Mouse (Mus musculus): ENCODE measurements at regions not wholly inside any gene's neighbourhood (a gene's known extent, or its start where the extent isn't known, plus 50 kb on each side); places are given as distances from the start of the nearest gene placed in this dataset.

GRCm38 (mm10) chr3:48503996-48504395, 1253.1 kb downstream of the Pcdh18 start:
- Histone ChIP-seq H3K9me3 (no peaks in the 10 kb centered on the region), H3K27me3 (no peaks in the 10 kb centered on the region), H3K36me3 (replicated peaks) (no peaks in the 10 kb centered on the region), H3K4me1 (no peaks in the 10 kb centered on the region), H3K27ac (no peak overlapping the region), H3K9ac (no peak overlapping the region), H3K4me3 (replicated peaks) (no peak overlapping the region), H3K4me2 (no peak overlapping the region)
- WGBS = 87% methylated on average over 2 of the region's 2 CpGs
- no peak for ATAC-seq (ENCODE audit: low FRiP score)

- Histone ChIP-seq H3K27ac (no peak overlapping the region), H3K9ac (no peak overlapping the region), H3K4me2 (no peak overlapping the region), H3K36me3 (replicated peaks) (no peaks in the 10 kb centered on the region), H3K27me3 (no peaks in the 10 kb centered on the region), H3K9me3 (no peaks in the 10 kb centered on the region), H3K4me3 (replicated peaks) (no peak overlapping the region), H3K4me1 (no peaks in the 10 kb centered on the region)
- no peak for ATAC-seq (ENCODE audit: low FRiP score)
These were observed 1292.4 kb downstream of the Pcdh18 start for GRCm38 (mm10) chr3:48464679-48465078.

DNA sequence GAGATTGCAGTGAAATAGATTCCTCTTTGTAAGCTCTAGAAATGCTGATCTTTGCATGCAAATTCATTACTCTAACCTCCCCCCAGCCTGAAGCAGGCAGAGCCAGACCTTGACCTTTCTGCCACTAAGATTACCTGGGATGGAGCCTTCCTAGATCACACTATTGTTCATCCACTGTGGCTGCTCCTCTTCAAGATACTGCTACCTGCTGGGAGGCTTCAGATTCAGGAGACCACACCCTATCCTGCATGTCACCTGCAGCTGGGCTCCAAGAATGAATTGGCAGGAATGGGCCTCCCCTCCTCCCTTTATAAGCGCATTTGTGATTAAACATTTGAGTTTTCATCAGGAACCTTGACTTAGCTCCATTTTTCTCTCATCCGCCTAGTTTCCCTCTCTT, 1315.2 kb downstream of the Pcdh18 start:
- ATAC-seq (ENCODE audit: low FRiP score) = no peak
- Histone ChIP-seq H3K4me2 (no peak overlapping the region), H3K36me3 (replicated peaks) (no peaks in the 10 kb centered on the region), H3K4me1 (no peaks in the 10 kb centered on the region), H3K4me3 (replicated peaks) (no peak overlapping the region), H3K27me3 (no peaks in the 10 kb centered on the region), H3K27ac (no peak overlapping the region), H3K9ac (no peak overlapping the region), H3K9me3 (no peaks in the 10 kb centered on the region)
- 87% methylated on average over 2 of the region's 2 CpGs for WGBS

DNA sequence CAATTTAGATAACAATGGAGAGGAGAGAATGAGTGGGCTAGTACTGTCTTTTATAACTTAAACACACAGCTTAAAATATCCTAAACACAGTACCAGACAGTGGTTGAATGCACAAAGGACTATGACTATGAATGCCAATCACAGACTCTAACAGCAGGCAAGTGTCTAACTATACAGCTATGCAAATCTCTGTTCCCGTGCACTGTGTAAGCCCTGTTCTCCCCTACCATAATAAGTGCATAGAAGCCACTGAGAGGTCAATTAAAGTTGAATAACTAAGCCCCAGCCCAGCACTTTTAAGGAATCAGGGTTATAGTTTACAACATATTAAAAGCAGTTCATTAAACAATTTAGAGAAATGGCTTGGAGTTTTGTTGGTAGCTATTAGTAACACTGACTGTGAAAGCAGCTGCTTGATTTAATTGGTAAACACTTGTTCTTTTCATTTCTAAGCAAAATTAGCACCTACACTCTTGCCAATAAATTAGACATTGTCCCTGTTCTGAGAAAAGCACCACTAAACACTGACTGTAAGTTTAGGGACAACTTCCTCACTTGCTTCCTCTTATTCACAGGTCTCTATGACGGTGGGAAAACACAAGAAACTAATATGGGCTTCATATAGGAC, 1327.6 kb downstream of the Pcdh18 start:
- H3K9ac ChIP-seq = no peak overlapping the region
- no peaks in the 10 kb centered on the region for H3K4me1 ChIP-seq
- 0 out of 2 replicates have a peak, but pooled peaks cover 3% of the 10 kb centered on the region for H3K27me3 ChIP-seq
- no peak overlapping the region for H3K4me3 ChIP-seq (replicated peaks)
- WGBS = 33% methylated on average over 2 of the region's 2 CpGs
- ATAC-seq (ENCODE audit: low FRiP score) = peak; percentile 73; the same call in 1 of the 2 replicates
- no peak overlapping the region for H3K27ac ChIP-seq
- no peak overlapping the region for H3K4me2 ChIP-seq
- no peaks in the 10 kb centered on the region for H3K9me3 ChIP-seq
- no peaks in the 10 kb centered on the region for H3K36me3 ChIP-seq (replicated peaks)

GRCm38 (mm10) chr3:48389862-48390261, 1367.3 kb downstream of the Pcdh18 start:
- Histone ChIP-seq H3K9me3 (no peaks in the 10 kb centered on the region), H3K9ac (no peak overlapping the region), H3K4me3 (replicated peaks) (no peak overlapping the region), H3K36me3 (replicated peaks) (no peaks in the 10 kb centered on the region), H3K4me2 (no peak overlapping the region), H3K27me3 (no peaks in the 10 kb centered on the region), H3K27ac (no peak overlapping the region), H3K4me1 (no peaks in the 10 kb centered on the region)
- no peak for ATAC-seq (ENCODE audit: low FRiP score)

Data from forebrain, embryonic 12.5 days (tissue).